Mouse (Mus musculus) brain, embryonic 18.5 days (tissue): Measurements from ENCODE around the gene Arid4b.
"Not testable (repeated sequence)": the region's sequence is repeated elsewhere in the genome, so short reads cannot be mapped to it uniquely, and the experiment has no call there.

Source experiments
- DNase-seq: peaks from one replicate; pipeline ENCODE4 v3.0.0-alpha.2; 2012; ENCODE audit warnings: low read depth, low spot score

Gene Arid4b

DNA sequence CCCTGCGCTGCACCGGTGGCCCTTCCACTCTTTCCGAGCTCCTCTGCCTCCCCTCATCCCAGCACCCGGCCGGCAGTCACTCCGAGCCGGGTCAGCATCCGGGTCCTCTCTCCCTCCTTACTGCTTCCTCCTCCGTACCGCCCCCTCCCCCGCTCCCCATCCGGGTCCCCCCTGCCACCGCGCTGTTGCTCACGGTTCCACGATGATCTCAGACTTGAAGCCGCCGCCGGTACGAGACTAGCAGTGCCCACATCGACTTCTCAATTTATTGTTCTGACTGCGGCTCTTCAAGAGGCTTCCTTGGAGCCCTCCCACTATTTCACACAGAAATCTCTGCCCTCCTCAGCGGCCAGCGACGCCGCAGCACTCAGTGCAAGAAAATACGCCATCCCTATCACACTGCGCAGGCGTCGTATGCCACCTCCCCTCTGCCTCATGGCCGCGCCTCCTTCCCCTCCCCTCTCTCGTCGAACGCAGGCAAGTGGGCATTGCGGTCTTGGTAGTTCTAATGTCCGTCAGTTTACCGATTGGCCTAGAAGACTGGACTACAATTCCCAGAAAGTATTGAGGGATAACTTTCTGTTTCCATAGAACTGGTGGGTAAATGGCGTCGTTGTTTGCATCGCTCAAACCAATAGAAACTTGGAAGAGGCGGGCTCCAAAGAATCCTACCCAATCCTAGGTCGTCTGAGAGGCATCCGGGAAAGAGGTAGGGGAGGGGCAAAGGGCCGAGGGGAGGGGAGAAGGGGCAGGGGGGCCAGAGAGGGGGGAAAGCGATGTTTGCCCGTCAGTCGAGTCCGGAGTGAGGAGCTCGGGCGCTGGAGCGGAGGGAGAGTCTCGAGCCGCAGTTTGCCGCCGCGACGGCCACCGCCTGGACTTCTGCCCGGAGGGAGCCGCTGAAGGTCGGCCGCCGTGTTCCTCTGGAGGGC lies at the start of gene Arid4b, which contains the start of gene Ggps1:
Gene Arid4b (plus strand): TSS at position 220 of the 929 bp plus-strand sequence.
Gene Ggps1 (minus strand): TSS at position 476 of the 929 bp plus-strand sequence.
- peak; percentile 99 for DNase-seq

DNA sequence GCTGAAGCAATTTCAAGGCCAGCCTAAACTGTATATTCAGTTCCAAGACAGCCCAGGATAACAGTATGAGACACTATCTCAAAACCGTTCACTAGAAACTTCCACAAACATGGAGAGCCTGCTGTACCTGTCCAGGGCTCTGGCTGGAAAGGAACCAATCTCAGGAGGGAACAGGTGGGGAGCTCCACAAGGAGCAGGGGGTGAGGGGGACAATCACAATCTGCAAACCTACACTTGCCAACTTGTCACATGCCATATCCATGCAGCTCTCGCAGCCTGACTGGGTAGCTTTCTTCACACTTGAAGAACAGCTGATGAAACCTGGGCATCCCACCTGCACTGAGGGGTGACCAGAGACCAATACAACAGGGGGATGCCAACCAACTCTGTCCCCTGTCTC lies 49.0 kb upstream of the Arid4b start:
- DNase-seq = no peak

DNA sequence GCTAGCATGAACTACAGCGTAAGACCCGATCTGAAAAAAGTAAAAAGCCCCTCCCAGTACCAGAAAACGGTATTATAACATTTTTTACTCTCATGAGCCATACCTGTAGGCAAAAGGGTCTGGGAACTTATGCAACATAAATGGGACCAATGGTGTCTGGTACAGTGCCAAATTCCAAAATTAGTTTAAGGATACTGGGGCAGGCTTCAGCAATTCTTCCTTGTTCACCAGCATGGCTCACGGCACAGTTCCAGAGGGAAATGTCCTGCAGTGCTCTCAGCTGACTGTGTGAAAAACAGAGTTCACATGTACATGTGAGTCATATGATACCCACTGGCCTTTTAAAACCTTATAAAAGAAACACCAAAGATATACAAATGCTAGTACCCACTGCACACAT lies 48.5 kb upstream of the Arid4b start:
- no peak for DNase-seq

DNA sequence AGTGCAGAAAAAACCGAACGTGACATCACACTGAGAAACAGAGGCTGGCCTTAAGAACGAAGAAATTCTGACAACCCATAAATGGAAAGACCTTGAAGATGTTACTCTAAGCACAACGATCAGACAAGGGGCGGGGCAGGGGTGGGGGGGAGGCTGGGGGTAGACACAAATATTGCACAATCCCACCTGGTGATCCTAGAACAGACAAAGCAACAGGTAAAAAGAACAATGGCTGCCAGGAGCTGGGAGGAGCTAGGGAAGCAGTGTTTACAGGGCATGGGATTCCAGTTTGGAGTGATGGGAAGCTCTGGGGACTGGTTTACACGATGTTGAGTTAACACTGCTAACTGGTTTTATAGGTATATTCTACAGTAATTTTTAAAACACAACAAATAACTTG lies 47.4 kb upstream of the Arid4b start:
- DNase-seq = no peak

DNA sequence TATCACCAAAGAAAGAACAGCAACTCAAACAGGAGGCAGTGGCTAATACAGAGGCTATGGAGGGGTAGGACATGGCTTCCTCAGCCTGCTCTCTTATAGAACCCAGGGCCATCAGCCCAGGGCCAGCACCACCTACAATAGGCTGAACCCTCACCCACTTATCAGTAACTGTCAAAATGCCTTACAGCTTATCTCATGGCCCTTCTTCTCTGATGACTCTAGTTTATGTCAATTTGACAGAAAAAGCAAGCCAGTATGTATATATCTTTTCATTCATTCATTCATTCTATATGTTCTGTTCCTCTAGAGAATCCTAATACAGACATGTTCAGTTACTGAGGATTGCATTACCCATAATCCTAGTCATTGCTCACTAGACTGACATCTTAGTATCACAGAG lies 44.7 kb upstream of the Arid4b start:
- DNase-seq = no peak

DNA sequence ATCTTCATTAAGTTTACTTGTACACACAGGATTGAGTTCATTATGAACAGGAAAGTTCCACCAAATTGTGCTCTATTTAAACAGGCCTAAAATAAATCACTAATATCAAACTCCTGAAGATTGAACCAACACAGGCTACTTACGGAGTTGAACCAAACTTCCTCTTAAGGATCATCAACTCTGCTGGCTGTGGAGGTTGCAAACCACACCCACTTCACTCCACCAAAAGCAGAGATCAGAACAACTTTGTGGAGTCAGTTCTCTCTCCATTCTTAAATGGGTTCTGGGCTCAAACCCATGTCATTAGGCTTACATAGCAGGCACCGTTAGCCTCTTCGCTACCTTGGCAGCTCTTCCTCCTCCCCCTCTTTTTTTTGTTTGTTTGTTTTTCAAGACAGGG lies 44.2 kb upstream of the Arid4b start:
- DNase-seq = no peak

DNA sequence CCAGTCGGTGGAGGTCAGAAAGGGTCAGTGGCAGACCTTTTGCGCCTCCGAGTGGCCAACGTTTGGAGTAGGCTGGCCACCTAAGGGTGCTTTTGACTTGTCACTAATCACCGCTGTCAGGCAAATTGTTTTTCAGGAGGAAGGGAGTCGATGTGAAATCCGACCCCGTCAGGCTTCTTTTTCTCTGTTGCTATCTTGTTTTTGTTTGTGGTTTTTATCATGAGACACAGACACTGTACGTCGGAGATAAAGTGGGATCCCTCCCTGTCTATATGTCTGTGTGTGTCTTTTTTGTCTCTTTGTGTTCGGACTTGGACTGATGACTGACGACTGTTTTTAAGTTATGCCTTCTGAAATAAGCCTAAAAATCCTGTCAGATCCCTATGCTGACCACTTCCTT lies 41.6 kb upstream of the Arid4b start:
- DNase-seq = not testable (repeated sequence)

DNA sequence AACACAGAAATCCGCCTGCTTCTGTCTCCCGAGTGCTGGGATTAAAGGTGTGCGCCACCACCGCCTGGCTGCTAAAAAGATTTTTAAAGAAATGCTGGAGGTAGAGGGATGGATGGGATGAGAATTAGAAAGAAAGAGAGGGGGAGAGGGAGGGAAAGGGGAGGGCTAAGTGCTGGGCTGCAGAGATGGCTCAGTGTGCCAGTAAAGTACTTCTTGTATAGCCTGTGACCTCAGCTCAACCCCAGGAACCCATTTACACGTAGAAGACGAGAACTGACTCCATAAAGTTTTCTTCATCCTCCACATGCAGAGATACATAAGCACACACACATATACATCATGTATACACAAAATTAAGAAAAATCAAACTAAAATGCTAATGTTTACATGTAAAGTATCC lies 37.5 kb upstream of the Arid4b start:
- DNase-seq = no peak

DNA sequence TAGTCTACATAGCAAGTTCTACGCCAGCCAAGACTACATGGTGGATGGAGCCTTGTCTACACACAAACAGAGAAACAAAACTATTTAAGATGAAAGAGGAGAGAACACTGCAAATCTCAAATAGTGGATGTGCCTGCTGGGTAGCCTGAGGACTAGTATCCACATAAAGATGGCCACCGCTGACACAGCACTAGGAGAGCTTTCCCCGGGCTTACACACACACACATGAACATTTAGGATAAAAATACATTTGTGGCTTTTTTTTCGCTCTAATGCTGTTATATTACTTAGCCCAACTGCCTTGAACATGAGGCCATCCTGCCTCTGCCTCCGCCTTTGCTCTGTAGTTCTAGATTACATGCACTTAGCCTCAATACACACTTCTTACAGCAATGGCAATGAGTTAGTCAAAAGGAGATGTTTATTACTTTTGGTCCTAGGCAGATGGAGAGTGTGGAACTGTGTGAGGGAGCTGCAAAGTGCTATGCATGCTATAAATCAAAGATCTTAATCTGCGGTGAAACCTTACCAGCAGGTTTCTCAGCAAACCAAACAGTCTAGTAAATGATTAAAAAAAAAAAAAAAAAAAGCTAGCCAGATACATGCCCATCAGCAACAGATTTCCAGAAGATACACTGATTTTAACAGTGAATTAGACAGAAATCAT lies 36.7 kb upstream of the Arid4b start:
- no peak for DNase-seq

DNA sequence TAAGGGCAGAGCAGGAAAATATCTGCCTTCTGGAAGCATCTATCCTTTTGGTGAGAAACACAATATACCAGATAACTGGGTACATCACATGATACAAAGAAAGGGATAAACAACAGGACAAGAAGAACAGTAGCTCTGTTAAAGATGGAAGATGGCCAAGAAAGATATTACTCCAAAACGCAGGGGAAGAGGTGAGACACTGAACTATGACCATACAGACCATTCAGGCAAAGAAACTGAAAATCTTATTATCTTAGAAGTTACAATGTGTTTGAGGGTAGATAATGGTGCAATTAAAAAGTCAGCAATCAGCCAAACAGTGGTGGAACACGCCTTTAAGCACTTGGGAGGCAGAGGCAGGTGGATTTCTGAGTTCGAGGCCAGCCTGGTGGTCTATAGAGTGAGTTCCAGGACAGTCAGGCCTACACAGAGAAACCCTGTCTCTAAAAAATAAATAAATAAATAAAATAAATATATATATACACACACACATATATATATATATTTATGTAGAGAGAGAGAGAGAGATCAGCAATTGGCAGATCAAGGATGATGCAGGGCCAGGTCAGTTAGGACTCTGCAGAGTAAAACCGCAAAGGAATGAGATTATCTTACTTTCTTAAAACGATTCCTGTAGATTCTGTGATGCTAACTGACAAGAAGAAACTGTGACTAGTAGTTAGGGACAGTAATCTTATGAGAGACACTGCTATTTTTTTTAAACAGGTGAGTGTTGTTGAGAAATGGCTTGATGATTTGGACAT lies 29.5 kb upstream of the Arid4b start:
- no peak for DNase-seq

DNA sequence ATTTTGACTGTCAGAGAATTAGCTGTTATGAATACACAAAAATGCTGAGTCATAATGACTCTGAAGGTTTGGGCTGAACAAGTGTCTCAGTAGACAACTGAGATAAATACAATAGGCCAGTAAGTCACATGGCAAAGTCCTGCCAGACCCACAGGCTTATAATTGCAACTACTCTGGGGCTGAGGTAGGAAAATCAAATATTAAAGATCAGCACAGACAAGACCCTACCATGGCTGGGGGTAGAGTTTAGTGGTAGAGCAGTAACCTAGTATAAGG lies 29.0 kb upstream of the Arid4b start:
- no peak for DNase-seq

DNA sequence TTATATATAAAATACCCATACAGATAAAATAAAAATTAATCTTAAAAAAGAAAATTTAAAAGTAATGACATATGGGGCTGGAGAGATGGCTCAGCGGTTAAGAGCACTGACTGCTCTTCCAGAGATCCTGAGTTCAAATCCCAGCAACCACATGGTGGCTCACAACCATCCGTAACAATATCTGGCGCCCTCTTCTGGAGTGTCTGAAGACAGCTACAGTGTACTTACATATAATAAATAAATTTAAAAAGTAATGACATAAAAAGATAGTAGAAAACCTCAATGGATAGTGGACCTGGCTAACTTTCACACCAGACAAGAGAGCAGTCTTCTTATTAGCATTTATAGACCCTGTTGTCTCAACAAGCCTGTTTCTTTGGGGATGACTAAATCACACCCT lies 27.7 kb upstream of the Arid4b start:
- not testable (repeated sequence) for DNase-seq

DNA sequence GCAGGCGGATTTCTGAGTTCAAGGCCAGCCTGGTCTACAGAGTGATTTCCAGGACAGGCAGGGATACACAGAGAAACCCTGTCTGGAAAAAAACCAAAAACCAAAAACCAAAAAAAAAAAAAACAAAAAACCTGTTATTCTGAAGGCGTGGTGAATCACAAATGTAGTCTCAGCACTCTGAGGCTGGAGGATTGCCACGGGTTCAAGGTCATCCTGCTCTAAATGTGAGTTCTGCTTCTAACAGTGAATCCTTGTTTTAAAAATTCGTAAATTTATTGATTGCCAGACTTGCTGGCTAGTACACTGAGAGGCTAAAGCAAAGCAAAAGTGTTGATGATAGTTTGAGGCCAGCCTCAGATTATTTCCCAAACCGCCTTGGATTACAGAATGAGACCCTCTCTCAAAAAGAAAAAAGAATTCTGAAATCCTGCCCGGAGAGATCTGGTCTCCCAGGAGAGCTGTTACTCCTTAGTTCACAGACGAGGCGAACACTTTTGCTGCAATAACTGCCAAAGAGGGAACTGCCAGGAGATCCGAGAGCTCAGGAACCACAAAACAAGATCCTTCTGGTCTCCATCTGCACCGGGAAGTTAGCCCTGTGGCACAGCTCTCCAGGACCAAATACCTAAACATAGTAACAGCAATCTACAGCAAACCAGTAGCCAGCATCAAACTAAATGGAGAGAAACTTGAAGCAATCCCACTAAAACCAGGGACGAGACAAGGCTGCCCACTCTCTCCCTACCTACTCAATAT lies 27.0 kb upstream of the Arid4b start:
- DNase-seq = no peak

DNA sequence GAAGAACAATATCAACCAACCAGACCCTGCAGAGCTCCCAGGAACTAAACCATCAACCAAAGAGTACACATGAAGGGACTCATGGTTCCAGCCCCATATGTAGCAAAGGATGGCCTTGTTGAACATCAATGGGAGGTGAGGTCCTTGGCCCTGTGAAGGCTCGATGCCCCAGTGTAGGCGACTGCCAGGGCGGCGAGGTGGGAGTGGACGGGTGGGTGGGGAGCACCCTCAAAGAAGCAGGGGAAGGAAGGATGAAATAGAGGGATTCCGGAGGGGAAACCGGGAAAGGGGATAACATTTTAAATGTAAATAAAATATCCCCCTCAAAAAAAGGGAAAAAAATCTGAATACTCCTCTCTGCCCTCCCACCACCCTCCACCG lies 24.1 kb upstream of the Arid4b start:
- peak; percentile 6 for DNase-seq

DNA sequence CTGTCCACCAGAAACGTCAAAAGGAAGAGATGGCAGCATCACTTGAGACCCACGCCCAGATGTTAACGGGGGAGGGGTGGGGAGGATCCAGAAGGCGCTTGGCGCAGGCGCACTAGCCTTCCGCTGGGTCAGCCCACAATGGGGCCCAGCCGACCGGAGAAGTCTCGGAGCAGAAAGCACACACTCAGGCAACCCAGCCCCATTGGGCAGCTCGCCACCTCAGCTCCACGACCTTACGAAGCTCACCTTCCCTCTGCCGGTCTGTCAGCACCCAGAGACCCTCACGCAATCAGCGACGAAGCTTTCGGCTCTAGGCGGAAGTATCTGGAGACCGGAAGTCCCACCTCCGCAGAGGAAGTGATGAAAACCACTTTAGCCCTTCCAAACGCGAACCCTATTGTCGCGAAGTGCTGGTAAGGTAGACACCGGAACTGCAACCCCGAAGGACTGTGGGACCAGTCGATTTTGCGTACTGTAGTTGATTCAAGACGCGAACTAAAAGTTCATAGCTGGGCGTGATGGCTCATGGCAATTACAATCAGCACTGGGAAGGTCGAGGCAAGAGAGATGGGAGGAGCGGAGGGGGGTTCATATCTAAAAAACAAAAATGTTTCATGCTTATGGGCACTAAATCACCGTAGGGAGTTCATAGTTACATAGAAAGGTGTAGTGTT lies 23.6 kb upstream of the Arid4b start, which contains the start of gene Tbce:
Gene Tbce (minus strand): TSS at position 347 of the 674 bp plus-strand sequence.
- peak; percentile 89 for DNase-seq

DNA sequence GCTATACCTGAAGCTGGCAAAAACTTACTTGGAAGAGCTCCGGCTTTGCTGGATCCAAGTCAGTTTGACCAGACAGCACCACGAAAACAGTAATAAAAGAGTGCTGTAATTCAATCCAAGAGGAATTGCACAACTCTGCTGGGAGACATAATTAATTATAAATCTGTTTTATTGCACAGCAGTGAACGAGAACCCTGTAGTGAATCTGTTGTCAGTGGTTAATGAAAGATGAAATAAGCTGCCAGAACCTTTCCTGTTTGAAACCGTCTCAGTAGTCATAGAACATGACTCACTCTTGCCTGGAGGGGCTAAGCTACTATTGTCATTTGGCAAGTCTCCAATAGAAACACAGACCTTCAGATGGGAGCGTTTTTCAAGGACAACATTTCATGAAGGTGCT lies 22.8 kb upstream of the Arid4b start:
- no peak for DNase-seq

DNA sequence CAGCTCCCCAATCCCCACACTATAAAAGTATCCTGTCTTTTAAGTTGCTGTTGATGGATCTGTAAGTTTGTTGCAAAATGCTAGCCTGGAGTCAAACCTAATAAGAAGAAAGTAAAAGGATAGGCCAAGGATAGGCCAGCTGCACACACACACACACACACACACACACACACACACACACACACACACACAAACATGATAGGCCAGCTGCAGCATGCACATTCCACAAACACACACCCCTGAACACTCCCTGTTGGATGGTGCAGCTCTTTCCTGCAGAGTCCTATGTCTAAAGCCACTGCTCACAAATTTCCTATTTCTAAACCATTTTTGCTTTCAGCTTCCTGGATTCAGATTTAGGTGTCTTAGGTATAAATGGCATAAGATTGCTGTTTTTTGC lies 19.2 kb upstream of the Arid4b start:
- DNase-seq = no peak

DNA sequence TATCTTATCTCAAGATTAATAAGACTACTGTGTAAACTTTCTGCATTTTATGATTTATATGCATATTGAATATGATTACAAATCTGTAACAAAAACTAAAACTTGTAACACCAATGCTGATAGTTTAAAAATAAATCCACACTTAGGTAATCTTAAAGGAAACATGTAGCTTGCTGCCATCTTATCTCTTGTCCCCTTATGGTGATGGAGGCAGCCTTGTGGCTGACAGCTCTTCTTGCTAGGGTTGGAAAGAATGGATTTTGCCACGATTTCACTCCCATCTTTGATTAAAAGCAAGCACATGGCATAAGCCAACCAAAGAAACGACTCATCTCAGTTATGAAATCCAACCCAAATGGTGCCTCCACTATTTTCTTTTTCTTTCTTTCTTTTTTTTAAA lies 18.5 kb upstream of the Arid4b start:
- DNase-seq = no peak

DNA sequence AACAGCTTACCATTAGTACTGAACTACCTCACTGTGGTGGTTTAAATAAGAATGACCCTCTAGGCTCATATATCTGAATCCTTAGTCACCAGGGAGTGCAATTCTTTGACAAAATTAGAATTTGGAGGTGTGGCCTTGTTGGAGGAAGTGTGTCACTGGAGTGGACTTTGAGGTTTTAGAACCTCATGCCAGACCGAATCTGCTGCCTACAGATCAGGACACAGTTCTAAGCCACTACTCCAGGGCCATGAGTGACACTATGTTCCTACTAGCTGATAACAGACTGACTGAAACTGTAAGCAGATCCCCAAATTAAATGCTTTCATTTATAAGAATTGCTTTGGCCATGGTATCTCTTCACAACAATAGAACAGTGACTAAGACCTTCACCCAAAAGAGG lies 13.2 kb upstream of the Arid4b start:
- DNase-seq = no peak

DNA sequence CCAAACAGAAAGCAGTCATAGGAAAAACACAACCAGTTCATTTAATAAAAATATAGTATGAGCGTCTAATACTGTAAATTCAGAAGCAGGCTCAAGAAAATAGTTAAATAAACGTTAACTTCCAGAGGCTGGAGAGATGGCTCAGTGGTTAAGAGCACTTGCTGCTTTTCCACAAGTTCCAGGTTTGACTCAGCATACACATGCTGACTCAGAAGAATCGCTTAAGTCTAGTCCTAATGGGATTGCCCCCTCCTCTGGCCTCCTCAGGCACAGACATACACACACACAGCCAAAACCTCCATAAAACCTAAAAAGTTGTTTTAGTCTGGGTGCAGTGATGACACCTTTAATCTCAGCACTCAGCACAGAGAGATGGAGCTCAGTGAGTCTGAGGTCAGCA lies 6.2 kb upstream of the Arid4b start:
- DNase-seq = no peak

DNA sequence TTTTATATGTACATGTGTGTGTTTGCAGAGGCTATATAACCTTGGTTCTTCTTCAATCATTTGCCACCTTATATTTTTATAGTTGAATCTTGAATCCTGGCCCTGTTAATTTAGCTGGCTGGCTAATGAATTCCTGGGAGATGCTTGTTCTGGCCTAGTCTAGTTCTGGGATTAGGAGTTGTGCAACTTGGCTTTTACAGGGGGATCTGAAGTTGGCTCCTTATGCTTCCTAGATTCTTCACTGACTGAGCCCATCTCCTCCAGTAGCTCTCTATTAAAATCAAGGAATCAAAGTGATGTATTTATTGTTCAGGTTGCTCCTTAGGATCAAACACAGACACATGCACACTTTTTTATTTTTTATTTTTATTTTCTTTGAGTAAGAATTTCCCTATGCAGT lies 3.5 kb upstream of the Arid4b start:
- no peak for DNase-seq
